Mouse (Mus musculus) mouse trophoblast stem cell (cell line): ENCODE data around the gene Tas2r105.

Experiments used
- in situ Hi-C, 2 experiments: fragments of 300-500 bp; cut with MseI, MboI; formaldehyde crosslinking; loops; 2 replicates in 1 of 2; 3 replicates in 1 of 2; pipeline ENCODE4 v1.15.1; 2025

Gene Tas2r105

DNA sequence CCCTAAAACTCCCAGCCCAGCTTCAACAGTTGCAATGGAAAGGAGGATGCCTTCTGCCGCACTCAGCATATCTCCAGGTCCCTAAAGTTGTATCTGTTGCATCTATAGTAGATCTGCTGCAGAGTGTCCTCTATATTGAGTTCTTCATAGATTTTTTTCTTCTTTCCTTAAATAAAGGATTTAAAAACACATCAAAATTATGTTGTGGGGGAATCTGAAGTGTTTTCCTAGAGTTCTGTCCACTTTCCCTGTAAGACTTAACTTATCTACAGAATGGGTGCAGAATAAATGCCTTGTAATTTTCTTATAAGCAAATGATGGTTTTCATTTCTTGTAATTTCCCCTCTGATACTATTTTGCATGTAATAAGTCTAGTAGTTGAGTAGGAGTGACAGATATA lies at the start of gene Tas2r105:
Tas2r105 (minus strand) TSS at position 101 of the 400 bp plus-strand sequence.
- in situ Hi-C loops: no loop called here

GRCm38 (mm10) chr6:131712803-131713202 lies 25.5 kb upstream of the Tas2r105 start:
- in situ Hi-C loops: no loop called here

GRCm38 (mm10) chr6:131689963-131690362 lies 2.7 kb upstream of the Tas2r105 start, which contains the start of gene Tas2r114:
Gene Tas2r114 (minus strand): TSS chr6:131690063.
- in situ Hi-C loops: no loop called here

DNA sequence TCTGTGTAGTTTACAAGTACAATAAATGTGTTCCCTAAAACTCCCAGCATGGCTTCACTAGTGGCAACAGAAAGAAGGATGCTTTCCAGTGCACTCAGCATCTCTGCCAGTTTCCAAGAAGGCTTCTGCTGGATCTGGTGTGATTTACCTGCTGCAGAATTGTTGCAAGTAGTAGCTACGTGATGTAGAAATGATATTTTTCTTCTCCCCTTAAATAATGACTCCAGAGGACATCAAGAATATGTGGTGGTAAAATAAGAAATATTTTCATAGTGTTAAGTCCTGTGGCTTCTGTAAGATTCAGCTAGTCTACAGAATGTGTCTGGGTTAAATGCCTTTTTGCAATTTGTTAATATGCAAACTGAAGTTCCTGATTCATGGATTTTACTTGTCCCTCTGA lies 1.7 kb downstream of the Tas2r105 start, which contains the start of gene Tas2r104:
Tas2r104 (minus strand) TSS at position 101 of the 400 bp plus-strand sequence.
- in situ Hi-C loops: no loop called here

DNA sequence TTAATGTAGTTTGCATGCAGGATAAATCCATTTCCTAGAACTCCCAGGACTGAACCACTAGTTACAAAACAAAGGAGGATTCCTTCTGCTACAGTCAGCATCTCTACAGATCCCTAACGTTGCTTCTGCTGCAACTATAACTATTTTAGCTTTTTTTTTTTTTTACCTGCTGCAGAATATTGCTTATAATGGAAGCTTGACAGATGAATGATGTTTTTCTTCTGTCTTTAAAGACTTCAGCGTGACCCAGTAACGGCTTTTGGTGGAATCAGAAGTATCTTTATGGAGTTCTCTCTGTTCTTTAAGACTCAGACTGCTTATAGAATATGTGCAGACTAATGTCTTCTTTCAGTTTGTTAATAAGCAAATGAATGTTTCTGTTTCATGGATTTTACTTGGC lies 8.5 kb downstream of the Tas2r105 start, which contains the start of gene Tas2r106:
Tas2r106 (minus strand) TSS at position 101 of the 400 bp plus-strand sequence.
- in situ Hi-C loops: no loop called here

DNA sequence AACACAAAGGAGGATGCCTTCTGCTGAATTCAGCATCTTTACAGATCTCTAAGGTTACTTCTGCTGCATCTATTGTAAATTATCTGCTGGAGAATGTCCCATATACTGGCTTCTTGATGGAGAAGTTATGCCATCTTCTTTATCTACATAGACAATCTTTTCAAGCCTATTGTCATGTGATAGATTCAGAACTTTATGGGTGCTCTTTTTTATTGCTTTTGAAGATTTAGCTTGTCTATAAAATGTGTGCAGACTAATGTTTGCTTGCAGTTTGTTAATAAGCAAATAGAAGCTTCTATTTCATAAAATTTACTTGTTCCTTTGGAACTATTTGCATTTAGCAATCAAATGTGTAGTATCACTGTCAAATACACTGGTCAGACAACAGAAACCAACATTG lies 27.2 kb downstream of the Tas2r105 start, which contains the start of gene Tas2r107:
Tas2r107 (minus strand) TSS at position 101 of the 400 bp plus-strand sequence.
- in situ Hi-C loops: no loop called here
